Mouse (Mus musculus): Measurements from ENCODE around the gene Kcnj6.

The Kcnj6 gene

DNA sequence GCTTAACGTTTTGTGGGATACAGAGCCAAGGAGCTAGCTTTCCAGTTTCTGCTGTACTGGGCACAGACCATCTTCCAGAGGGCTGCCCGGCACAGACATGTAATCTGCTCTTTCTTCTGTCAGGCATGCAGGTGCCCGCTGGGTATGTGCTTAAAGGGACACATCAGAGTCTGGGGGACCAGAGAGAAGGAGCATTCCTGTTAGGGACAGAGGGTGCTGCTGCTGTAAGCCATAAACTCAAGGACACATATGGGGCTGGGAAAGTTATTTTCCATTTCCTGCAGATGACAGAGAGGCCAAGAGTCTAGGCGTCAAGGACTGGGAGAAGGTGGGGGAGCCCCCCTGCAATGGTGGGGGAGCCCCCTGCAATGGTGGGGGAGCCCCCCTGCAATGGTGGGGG is 278.0 kb downstream of the Kcnj6 start:
- no peak for DNase-seq (ENCODE audit: low spot score in 2 of 2)

DNA sequence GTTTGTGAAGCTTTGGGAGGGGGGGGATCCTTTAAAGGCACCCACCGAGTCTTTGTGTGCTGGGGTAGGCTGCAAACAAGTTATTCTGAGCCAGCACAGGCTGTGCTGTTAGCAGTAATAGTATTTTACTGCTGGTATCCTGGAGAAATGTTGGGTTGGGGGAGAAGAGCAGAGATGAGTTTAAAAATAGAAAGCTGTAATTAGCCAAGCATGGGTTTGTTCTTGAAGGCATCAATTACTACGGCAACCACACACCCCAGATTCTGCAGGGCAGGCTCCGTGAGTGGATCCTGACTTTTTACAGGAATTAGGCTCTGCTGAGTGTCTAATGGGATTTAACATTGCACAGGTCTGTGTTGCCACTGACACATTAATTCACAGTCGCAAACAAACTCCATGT is 278.6 kb downstream of the Kcnj6 start:
- DNase-seq (ENCODE audit: low spot score in 2 of 2) = no peak

DNA sequence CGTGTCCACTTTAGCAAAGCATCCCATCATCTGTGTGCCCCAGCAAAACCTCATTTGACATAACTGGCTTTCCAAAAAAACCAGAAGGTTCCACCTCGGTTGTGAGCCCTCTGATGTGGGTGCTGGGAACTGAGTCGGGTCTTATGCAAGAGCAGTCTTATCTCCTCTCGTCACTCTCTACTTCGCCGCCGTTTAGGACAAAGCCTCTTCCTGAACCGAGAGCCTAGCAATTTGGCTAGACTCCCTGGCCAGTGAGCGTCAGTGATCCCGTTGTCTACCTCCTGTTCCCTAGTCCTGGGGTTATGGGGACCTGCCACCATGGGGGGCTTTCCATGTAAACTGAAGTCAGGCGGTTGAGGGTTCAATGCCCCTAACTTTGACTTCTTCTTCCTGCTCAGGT is 280.4 kb downstream of the Kcnj6 start:
- no peak for DNase-seq (ENCODE audit: low spot score in 2 of 2)

DNA sequence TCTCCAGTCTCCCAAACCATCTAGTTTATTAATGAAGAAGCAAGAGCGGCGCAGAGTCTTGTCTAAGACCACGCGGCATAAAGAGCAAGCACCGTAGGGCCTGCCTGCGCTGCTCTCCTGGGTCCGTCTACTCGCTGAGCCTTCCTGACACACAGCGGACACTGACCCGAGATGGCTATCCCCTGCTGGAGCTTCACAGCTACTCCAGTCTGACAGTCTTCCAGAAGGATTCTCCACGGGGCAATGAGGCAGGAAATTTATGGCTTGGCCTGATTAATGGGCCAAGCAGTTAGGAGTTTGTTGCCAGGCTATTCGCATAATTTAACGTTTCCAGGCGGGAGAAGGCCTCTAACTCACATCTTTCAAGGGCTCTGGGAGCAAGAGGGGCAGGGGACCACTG is 283.0 kb downstream of the Kcnj6 start:
- DNase-seq (ENCODE audit: low spot score in 2 of 2) = peak in 1 of 2 experiments; percentile 23

DNA sequence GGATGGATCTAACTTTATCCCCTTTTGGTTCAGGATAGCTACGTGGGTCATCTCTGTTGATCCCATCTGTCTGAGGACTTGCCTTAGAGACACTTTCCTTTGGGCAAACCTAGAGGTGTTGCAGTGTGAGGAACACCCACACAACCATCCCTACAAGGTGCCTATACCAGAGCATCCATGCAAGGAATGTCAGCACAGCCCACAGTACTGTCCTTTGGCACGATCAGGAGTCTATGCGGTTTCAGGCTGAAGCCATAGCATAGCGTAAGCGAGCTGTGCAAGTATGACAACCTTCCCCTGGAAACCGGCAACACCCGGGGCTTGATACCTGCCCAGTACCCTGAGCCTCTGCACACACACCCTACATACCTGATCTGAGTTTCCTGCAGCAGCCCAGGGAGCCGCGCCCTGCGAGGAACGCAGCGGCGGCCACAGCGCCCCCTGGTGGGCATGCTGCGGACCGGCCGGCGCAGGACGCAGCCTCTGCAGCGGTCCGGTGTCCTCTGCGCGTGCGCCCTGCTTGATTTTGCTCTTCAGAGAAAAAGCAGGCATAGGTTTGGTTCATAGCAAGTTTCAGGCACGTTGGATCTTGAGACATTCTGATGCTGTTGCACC is 283.9 kb downstream of the Kcnj6 start:
- DNase-seq (ENCODE audit: low spot score in 2 of 2) = peak; percentile 77 to 78

DNA sequence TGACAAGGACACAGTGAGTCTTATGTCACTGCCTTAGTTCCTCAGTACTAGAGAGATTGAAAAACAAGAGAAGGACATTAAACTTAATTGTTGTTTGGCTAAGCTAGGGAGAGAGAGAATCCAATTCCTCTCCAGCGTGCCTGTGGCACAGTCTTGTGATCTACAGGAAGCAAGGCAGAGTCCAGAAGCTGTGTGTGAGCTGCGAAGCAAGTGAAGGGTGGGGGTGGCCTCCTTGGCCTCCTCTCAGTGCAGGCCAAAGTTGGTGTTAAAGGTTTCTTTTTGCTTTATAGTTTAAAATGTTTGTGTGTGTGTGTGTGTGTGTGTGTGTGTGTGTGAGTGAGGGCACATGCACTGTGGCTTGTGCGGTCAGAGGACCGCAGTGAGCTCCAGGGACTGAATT is 295.5 kb downstream of the Kcnj6 start:
- DNase-seq (ENCODE audit: low spot score in 2 of 2) = no peak

DNA sequence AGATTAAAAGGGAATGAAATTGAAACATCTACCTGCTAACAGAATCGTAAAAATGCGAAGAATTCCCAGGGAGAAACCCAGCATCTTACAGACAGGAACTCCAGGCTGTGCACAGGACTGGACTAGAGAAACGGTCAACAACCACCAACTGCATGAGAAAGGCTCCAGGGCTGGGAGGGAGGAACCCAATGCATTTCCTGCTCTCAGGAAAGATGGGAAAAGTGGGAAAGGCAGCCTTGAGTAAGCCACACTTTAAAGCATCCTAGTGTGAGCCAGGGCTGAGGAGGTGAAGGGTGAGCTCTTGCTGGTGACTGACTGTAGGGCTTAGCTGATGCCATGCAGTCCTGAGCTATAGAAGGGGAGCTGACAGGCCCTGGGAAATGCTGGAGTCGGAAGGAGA is 296.4 kb downstream of the Kcnj6 start:
- DNase-seq (ENCODE audit: low spot score in 2 of 2) = no peak

Measured in urinary bladder, postnatal 36 days (tissue).